Mouse (Mus musculus): Measurements from ENCODE around the gene Amer3.

- TF ChIP-seq CTCF (IDR thresholded peaks at IDR 0.05; ENCODE audit: low read depth), result no peak
- TF ChIP-seq EP300 (IDR thresholded peaks at IDR 0.05; ENCODE audit: low read depth), result no peak
Observed at GRCm38 (mm10) chr1:34582218-34582617, 2.8 kb downstream of the Amer3 start.

Data from heart, postnatal 0 days (tissue).